Mouse (Mus musculus) E14TG2a.4 (cell line): Measurements from ENCODE around the gene Olfr765.

Source experiments
- CTCF ChIP-seq: conservative IDR thresholded peaks from 2 replicates; pipeline ENCODE4 v1.5.1; 2014; ENCODE audit warnings: low read length
- POU5F1 ChIP-seq: IDR thresholded peaks from 2 replicates; pipeline ENCODE4 v1.6.1; 2014; ENCODE audit warnings: low read length, borderline replicate concordance

- TF ChIP-seq CTCF: no peak
- TF ChIP-seq POU5F1: no peak
These were observed 45.5 kb downstream of the Olfr765 start for GRCm38 (mm10) chr10:129004032-129004920.
